Mouse (Mus musculus) heart, postnatal 25 days (tissue): ENCODE measurements around the gene Capns1. TPM values are rescaled to one million over a fixed set of nuclear protein-coding genes. Genes with fewer than 3 reads are reported as not detected.
"Not testable (repeated sequence)": the region's sequence is repeated elsewhere in the genome, so short reads cannot be mapped to it uniquely, and the experiment has no call there.

ENCODE experiments used
- DNase-seq: peaks from one replicate; pipeline ENCODE4 v3.0.0; 2022; ENCODE audit warnings: low spot score
- intact Hi-C: fragments of 180-260 bp; cut with DNase I; formaldehyde crosslinking; loops from one replicate; pipeline ENCODE4 v1.15.1; 2025
- total RNA-seq, 2 experiments: library from RNA; stranded (reverse); gene quantifications; 2 replicates each; pipeline ENCODE4 v1.2.3; 2021

Capns1 gene
- total RNA-seq, result 100 to 1,000 TPM; 270 to 283 TPM

GRCm38 (mm10) chr7:30198481-30198971 lies at the start of gene Capns1:
TSS of gene Capns1 (minus strand) at chr7:30198811.
- intact Hi-C loops, result no loop called here

GRCm38 (mm10) chr7:30237374-30237773 lies 38.8 kb upstream of the Capns1 start:
- DNase-seq, intact Hi-C loops: not testable (repeated sequence)

More at GRCm38 (mm10) chr7:30198481-30198971, at the start of gene Capns1:
- no peak for DNase-seq

- intact Hi-C loops, result no loop called here
- DNase-seq, result no peak
These were observed 37.0 kb upstream of the Capns1 start, which contains the start of gene Ovol3 for GRCm38 (mm10) chr7:30235625-30236024. TSS of gene Ovol3 (minus strand) at chr7:30235725.

- intact Hi-C loops, result no loop called here
- DNase-seq, result no peak
These were observed 36.5 kb upstream of the Capns1 start for GRCm38 (mm10) chr7:30235091-30235490.

GRCm38 (mm10) chr7:30234276-30234858 lies 35.8 kb upstream of the Capns1 start:
- no peak for DNase-seq
- intact Hi-C loops, result no loop called here

GRCm38 (mm10) chr7:30233387-30233786 lies 34.8 kb upstream of the Capns1 start:
- no peak for DNase-seq
- intact Hi-C loops, result no loop called here

- intact Hi-C loops, result no loop called here
- DNase-seq, result no peak
These were observed 34.1 kb upstream of the Capns1 start for GRCm38 (mm10) chr7:30232631-30233148.

GRCm38 (mm10) chr7:30231669-30232454 lies 33.3 kb upstream of the Capns1 start, which contains the start of the genes Polr2i and Tbcb:
TSS of gene Polr2i (plus strand) at chr7:30231948.
TSS of gene Tbcb (minus strand) at chr7:30232272.
- intact Hi-C loops, result no loop called here
- peak; percentile 99 for DNase-seq

GRCm38 (mm10) chr7:30231328-30231668 lies 32.7 kb upstream of the Capns1 start:
- intact Hi-C loops, result no loop called here
- no peak for DNase-seq

- no peak for DNase-seq
- intact Hi-C loops, result no loop called here
These were observed 25.6 kb upstream of the Capns1 start for GRCm38 (mm10) chr7:30224206-30224605.

GRCm38 (mm10) chr7:30222205-30222604 lies 23.6 kb upstream of the Capns1 start:
- intact Hi-C loops, result no loop called here
- DNase-seq, result no peak

GRCm38 (mm10) chr7:30221433-30221832 lies 22.8 kb upstream of the Capns1 start:
- no peak for DNase-seq
- intact Hi-C loops, result no loop called here

- intact Hi-C loops, result no loop called here
- DNase-seq, result no peak
These were observed 21.4 kb upstream of the Capns1 start for GRCm38 (mm10) chr7:30220008-30220356.

GRCm38 (mm10) chr7:30219293-30220007 lies 20.8 kb upstream of the Capns1 start:
- no peak for DNase-seq
- intact Hi-C loops, result loop anchor here (5.0 kb wide), 1 partner anchor 37 kb away; the partner anchor contains the start of gene Cox7a1

GRCm38 (mm10) chr7:30217277-30217676 lies 18.7 kb upstream of the Capns1 start:
- no peak for DNase-seq
- intact Hi-C loops, result loop anchor here (5.0 kb wide), 1 partner anchor 35 kb away; the partner anchor contains the start of gene Cox7a1

- intact Hi-C loops, result loop anchor here (5.0 kb wide), 1 partner anchor 34 kb away; the partner anchor contains the start of gene Cox7a1
- no peak for DNase-seq
These were observed 18.1 kb upstream of the Capns1 start for GRCm38 (mm10) chr7:30216723-30217151.

- intact Hi-C loops, result loop anchor here (5.0 kb wide), 1 partner anchor 34 kb away; the partner anchor contains the start of gene Cox7a1
- DNase-seq, result no peak
These were observed 17.3 kb upstream of the Capns1 start for GRCm38 (mm10) chr7:30215875-30216274.

- DNase-seq, result no peak
- intact Hi-C loops, result no loop called here
These were observed 15.3 kb upstream of the Capns1 start for GRCm38 (mm10) chr7:30213881-30214280.

GRCm38 (mm10) chr7:30211025-30211424 lies 12.4 kb upstream of the Capns1 start:
- intact Hi-C loops, result no loop called here
- DNase-seq, result no peak

- intact Hi-C loops, DNase-seq: not testable (repeated sequence)
These were observed 7.8 kb upstream of the Capns1 start for GRCm38 (mm10) chr7:30206364-30206763.
